Mouse (Mus musculus) limb, embryonic 10.5 days (tissue): ENCODE measurements at regions not wholly inside any gene's neighbourhood (a gene's known extent, or its start where the extent isn't known, plus 50 kb on each side); places are given as distances from the start of the nearest gene placed in this dataset.

ENCODE experiments used
- DNase-seq: peaks from one replicate; pipeline ENCODE4 v3.0.0-alpha.2; 2017; ENCODE audit warnings: low spot score
- H3K27ac ChIP-seq: fragments of 300-500 bp; sonication (generic); 2 replicates; pipeline ENCODE4 v1.5.1; 2016; ENCODE audit warnings: mild to moderate bottlenecking
- H3K27me3 ChIP-seq: fragments of 300-500 bp; sonication (generic); 2 replicates; pipeline ENCODE4 v1.6.1; 2016; ENCODE audit warnings: low read depth, mild to moderate bottlenecking; ENCODE audit not compliant: poor library complexity, severe bottlenecking
- H3K36me3 ChIP-seq: fragments of 300-500 bp; sonication (generic); 2 replicates; pipeline ENCODE4 v1.6.1; 2016; ENCODE audit warnings: mild to moderate bottlenecking, moderate library complexity
- H3K4me1 ChIP-seq: fragments of 300-500 bp; sonication (generic); 2 replicates; pipeline ENCODE4 v1.6.1; 2016
- H3K4me3 ChIP-seq: fragments of 300-500 bp; sonication (generic); 2 replicates; pipeline ENCODE4 v1.5.1; 2016; ENCODE audit warnings: mild to moderate bottlenecking, moderate library complexity
- H3K9me3 ChIP-seq: fragments of 300-500 bp; sonication (generic); replicated peaks from 2 replicates; pipeline ENCODE4 v1.6.1; 2016; ENCODE audit warnings: mild to moderate bottlenecking
- WGBS: fragments of 180-500 bp; shearing (Covaris S2); methylation state at CpG from one replicate; pipeline ENCODE4 v1.1.7; 2016; 5-methylcytosine and 5-hydroxymethylcytosine counted together

DNA sequence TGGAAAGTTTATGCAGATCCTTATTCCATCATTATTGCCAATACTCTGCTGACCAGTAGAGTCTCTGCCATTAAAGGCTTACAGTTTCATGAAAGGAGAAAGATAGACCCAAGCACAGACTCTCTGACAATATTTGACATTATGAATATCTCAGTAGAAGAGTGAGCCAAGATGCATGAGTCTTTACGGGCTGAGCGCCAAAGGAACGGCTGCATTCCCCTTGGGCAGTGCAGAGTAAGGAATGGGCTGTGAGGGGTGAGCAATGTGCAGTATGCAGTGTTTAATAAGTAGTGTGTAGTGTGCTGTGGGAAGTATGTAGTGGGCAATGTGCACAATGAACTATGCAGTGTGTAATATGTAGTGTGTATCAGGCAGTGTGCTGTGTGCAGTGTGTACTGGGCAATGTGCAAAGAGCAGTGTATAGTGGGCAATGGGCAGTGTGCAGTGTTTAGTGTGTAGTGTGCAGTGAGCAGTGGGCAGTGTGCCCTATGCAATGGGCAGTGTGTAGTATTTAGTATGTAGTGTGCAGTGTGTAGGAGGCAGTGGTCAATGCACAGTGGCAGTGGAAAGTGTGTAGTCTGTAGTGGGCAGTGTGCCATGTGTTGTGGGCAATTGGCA is 671.8 kb downstream of the 5730522E02Rik start:
- no peaks in the 10 kb centered on the region for H3K9me3 ChIP-seq
- H3K36me3 ChIP-seq = no peaks in the 10 kb centered on the region
- WGBS = 94% methylated on average over 3 of the region's 3 CpGs
- H3K4me1 ChIP-seq = no peaks in the 10 kb centered on the region
- no peaks in the 10 kb centered on the region for H3K27me3 ChIP-seq
- H3K27ac ChIP-seq = no peak overlapping the region
- DNase-seq = no peak
- no peak overlapping the region for H3K4me3 ChIP-seq

GRCm38 (mm10) chr11:25536069-25536468 is 674.5 kb downstream of the 5730522E02Rik start:
- 80% methylated on average over 7 of the region's 7 CpGs for WGBS
- DNase-seq = no peak

GRCm38 (mm10) chr11:25533081-25533480 is 677.5 kb downstream of the 5730522E02Rik start:
- Histone ChIP-seq H3K9me3 (no peaks in the 10 kb centered on the region), H3K4me1 (peaks cover 8% of the 10 kb centered on the region), H3K27me3 (no peaks in the 10 kb centered on the region), H3K36me3 (no peaks in the 10 kb centered on the region), H3K27ac (no peak overlapping the region), H3K4me3 (no peak overlapping the region)
- WGBS = 18% methylated on average over 2 of the region's 2 CpGs
- no peak for DNase-seq

More at GRCm38 (mm10) chr11:25536069-25536468, 674.5 kb downstream of the 5730522E02Rik start:
- Histone ChIP-seq H3K9me3 (no peaks in the 10 kb centered on the region), H3K27ac (no peak overlapping the region), H3K4me3 (no peak overlapping the region), H3K36me3 (no peaks in the 10 kb centered on the region), H3K27me3 (no peaks in the 10 kb centered on the region), H3K4me1 (peaks cover 8% of the 10 kb centered on the region)

DNA sequence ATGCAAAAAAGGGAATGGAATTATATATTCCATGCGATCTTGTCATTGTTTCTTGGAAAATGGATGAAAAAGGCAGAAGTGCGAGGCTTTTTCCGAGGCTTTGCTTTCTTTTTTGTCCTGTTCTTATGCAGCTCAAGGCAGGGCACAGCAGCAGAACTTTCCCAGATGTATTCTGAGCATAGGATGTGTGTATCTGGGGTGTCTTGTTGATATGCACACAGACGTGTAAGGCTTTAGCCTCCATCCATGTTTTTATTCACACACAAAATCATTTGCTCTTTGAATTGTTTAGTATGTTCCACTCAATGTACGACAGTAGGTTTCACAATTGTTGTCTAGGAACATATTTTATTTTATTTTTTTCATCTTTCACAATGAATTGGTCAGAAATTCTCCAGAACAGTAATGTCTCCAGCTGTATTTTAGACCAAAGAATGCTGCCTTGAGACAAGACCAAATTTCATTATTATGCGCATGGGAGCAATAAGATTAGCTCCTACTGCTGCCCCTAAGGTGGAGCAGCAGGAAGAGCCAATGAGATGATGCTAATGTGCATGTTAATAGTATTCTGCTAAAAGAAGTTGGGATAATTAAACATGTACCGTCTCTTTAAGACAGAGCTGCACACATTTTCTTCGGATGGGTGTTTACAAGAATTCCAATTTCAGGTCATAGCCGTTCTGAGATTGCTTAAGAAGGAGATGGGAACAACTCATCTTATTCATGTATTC is 678.7 kb downstream of the 5730522E02Rik start:
- DNase-seq = no peak
- Histone ChIP-seq H3K27me3 (no peaks in the 10 kb centered on the region), H3K4me1 (peaks cover 8% of the 10 kb centered on the region), H3K36me3 (no peaks in the 10 kb centered on the region), H3K4me3 (no peak overlapping the region), H3K27ac (no peak overlapping the region), H3K9me3 (no peaks in the 10 kb centered on the region)
- 86% methylated on average over 9 of the region's 9 CpGs for WGBS

- Histone ChIP-seq H3K36me3 (no peaks in the 10 kb centered on the region), H3K4me3 (no peak overlapping the region), H3K4me1 (peaks cover 3% of the 10 kb centered on the region), H3K27ac (no peak overlapping the region), H3K27me3 (no peaks in the 10 kb centered on the region), H3K9me3 (no peaks in the 10 kb centered on the region)
- no peak for DNase-seq
- 76% methylated on average over 5 of the region's 5 CpGs for WGBS
Measured at GRCm38 (mm10) chr11:25528056-25528455, 682.5 kb downstream of the 5730522E02Rik start.

GRCm38 (mm10) chr11:25518903-25519302 is 691.7 kb downstream of the 5730522E02Rik start:
- no peak overlapping the region for H3K27ac ChIP-seq
- no peaks in the 10 kb centered on the region for H3K4me1 ChIP-seq
- 83% methylated on average over 2 of the region's 2 CpGs for WGBS
- DNase-seq = no peak
- no peaks in the 10 kb centered on the region for H3K27me3 ChIP-seq
- no peak overlapping the region for H3K4me3 ChIP-seq
- no peaks in the 10 kb centered on the region for H3K36me3 ChIP-seq
- H3K9me3 ChIP-seq = no peaks in the 10 kb centered on the region

DNA sequence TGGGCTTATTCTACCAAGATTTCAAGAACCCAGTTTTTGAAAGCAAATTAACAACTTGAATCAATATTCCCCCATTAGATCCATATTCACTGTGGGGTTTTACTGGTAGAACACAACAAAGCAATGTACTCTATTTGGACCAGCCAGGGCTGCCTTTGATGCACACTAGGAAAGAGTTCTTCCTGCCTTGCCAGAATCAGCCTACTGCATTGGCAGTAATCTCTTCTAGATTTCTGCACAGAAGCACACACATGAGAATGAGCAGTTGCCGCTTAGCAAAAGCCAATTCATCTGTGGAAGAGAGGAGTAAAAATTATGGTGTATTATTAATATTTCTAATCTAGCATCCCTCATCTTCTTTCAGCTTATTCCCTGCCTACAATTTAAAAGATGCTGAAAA is 692.4 kb downstream of the 5730522E02Rik start:
- no peaks in the 10 kb centered on the region for H3K9me3 ChIP-seq
- H3K27ac ChIP-seq = no peak overlapping the region
- no peak for DNase-seq
- no peaks in the 10 kb centered on the region for H3K27me3 ChIP-seq
- no peak overlapping the region for H3K4me3 ChIP-seq
- 97% methylated on average over 1 of the region's 1 CpGs for WGBS
- no peaks in the 10 kb centered on the region for H3K4me1 ChIP-seq
- no peaks in the 10 kb centered on the region for H3K36me3 ChIP-seq

GRCm38 (mm10) chr11:25505500-25505899 is 705.1 kb downstream of the 5730522E02Rik start:
- no peaks in the 10 kb centered on the region for H3K4me1 ChIP-seq
- no peaks in the 10 kb centered on the region for H3K27me3 ChIP-seq
- no peaks in the 10 kb centered on the region for H3K9me3 ChIP-seq
- no peak overlapping the region for H3K4me3 ChIP-seq
- DNase-seq = no peak
- H3K36me3 ChIP-seq = no peaks in the 10 kb centered on the region
- WGBS = 84% methylated on average over 3 of the region's 3 CpGs
- no peak overlapping the region for H3K27ac ChIP-seq

DNA sequence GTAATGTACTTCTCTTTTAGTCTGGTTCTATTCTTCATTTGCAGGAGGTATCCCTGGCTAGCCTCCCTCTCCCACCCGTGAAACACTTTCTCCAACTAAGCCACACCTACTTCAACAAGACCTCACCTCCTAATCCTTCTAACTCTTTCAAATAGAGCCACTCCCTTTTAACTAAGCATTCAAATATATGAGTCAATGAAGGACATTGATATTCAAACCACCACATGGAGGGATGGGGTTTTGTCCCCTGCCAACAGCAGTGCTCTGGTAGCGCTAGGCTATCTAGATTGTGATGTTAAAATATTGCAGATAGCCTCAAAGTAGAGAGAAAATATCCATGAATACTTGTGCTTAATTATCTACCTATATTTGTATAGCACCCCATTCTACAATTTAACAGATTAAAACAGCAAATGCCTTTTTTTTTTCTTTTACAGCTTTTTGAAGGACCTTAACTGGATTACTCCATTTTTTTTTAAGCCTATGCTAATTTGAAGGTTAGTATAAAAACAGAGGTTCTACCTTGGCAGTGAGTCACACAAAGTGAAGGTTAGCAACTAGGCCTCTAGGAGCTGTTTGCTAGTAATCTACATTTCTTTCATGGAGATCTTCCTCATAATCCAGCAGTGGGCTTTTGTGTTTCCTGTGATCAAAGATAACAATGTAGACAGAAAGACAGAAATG is 736.7 kb downstream of the 5730522E02Rik start:
- H3K4me1 ChIP-seq = no peaks in the 10 kb centered on the region
- no peak for DNase-seq
- no peaks in the 10 kb centered on the region for H3K9me3 ChIP-seq
- WGBS = 64% methylated on average over 2 of the region's 2 CpGs
- no peaks in the 10 kb centered on the region for H3K36me3 ChIP-seq
- H3K4me3 ChIP-seq = no peak overlapping the region
- H3K27ac ChIP-seq = no peak overlapping the region
- H3K27me3 ChIP-seq = no peaks in the 10 kb centered on the region

- Histone ChIP-seq H3K27me3 (no peaks in the 10 kb centered on the region), H3K36me3 (no peaks in the 10 kb centered on the region), H3K4me3 (no peak overlapping the region), H3K9me3 (no peaks in the 10 kb centered on the region), H3K27ac (no peak overlapping the region), H3K4me1 (no peaks in the 10 kb centered on the region)
- DNase-seq = no peak
- 84% methylated on average over 6 of the region's 6 CpGs for WGBS
Measured at GRCm38 (mm10) chr11:25469819-25470218, 740.7 kb downstream of the 5730522E02Rik start.

DNA sequence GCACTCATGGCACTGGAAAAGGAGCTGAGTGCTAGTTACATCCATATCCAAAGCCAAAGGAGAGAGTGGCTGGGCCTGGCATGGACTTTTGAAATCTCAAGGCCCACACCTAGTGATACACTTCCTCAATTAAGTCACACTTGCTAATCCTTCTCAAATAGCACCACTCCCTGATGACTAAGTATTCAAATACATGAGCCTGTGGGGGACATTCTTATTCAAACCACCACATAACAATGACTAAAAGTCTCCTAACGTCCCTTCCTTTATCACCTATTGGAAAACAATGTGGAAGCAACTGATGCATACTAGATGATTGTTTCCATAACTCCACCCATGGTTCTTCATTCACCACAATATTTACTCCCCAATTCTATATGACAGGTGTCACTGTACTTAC is 773.4 kb downstream of the 5730522E02Rik start:
- Histone ChIP-seq H3K4me1 (0 out of 2 replicates have a peak, but pooled peaks cover 5% of the 10 kb centered on the region), H3K4me3 (no peak overlapping the region), H3K36me3 (no peaks in the 10 kb centered on the region), H3K27ac (no peak overlapping the region), H3K9me3 (no peaks in the 10 kb centered on the region), H3K27me3 (no peaks in the 10 kb centered on the region)
- DNase-seq = no peak
- WGBS = 77% methylated on average over 1 of the region's 1 CpGs

- 0 out of 2 replicates have a peak, but pooled peaks cover 5% of the 10 kb centered on the region for H3K4me1 ChIP-seq
- no peaks in the 10 kb centered on the region for H3K36me3 ChIP-seq
- H3K27me3 ChIP-seq = no peaks in the 10 kb centered on the region
- WGBS = 27% methylated on average over 1 of the region's 1 CpGs
- no peak overlapping the region for H3K27ac ChIP-seq
- no peak overlapping the region for H3K4me3 ChIP-seq
- H3K9me3 ChIP-seq = no peaks in the 10 kb centered on the region
- DNase-seq = no peak
Measured at GRCm38 (mm10) chr11:25435645-25436044, 774.9 kb downstream of the 5730522E02Rik start.

GRCm38 (mm10) chr11:25423186-25423585 is 787.4 kb downstream of the 5730522E02Rik start:
- no peaks in the 10 kb centered on the region for H3K9me3 ChIP-seq
- 91% methylated on average over 4 of the region's 4 CpGs for WGBS
- H3K27me3 ChIP-seq = no peaks in the 10 kb centered on the region
- H3K4me1 ChIP-seq = no peaks in the 10 kb centered on the region
- H3K36me3 ChIP-seq = no peaks in the 10 kb centered on the region
- no peak for DNase-seq
- no peak overlapping the region for H3K27ac ChIP-seq
- H3K4me3 ChIP-seq = no peak overlapping the region
